Mouse (Mus musculus): Measurements from ENCODE around the gene Tmem181a. TPM values are rescaled to one million over a fixed set of nuclear protein-coding genes. Genes with fewer than 3 reads are reported as not detected.
A peak's percentile ranks its signal among the peaks of the same experiment; 100 is the strongest.
"Not testable (repeated sequence)": the region's sequence is repeated elsewhere in the genome, so short reads cannot be mapped to it uniquely, and the experiment has no call there.

Tmem181a gene
- 23.0 and 23.9 TPM in 2 replicates for polyA plus RNA-seq (2016; fragmentation: Nextera tagmentation; extraction: Ambion mirVana)

GRCm38 (mm10) chr17:6256400-6257069 lies at the start of gene Tmem181a:
Gene Tmem181a (plus strand): TSS chr17:6256860.
- not testable (repeated sequence) for H3K27ac ChIP-seq (replicated peaks); DNase-seq (ENCODE audit: low spot score); H3K27me3 ChIP-seq (replicated peaks; ENCODE audit: low read depth, poor library complexity, severe bottlenecking); H3K36me3 ChIP-seq (replicated peaks); H3K9me3 ChIP-seq; H3K4me1 ChIP-seq
- H3K4me3 ChIP-seq: peak within 1 kb of the TSS; percentile 45
- WGBS: 0% methylated on average over 24 of the region's 51 CpGs

- 94% methylated on average over 1 of the region's 1 CpGs for WGBS
- DNase-seq (ENCODE audit: low spot score): no peak
- Histone ChIP-seq H3K9me3 (no peaks in the 10 kb centered on the region), H3K27ac (replicated peaks) (no peak overlapping the region), H3K36me3 (replicated peaks) (peaks cover 96% of the 10 kb centered on the region), H3K27me3 (replicated peaks; ENCODE audit: low read depth, poor library complexity, severe bottlenecking) (no peaks in the 10 kb centered on the region), H3K4me1 (no peaks in the 10 kb centered on the region), H3K4me3 (no peak overlapping the region)
Measured at GRCm38 (mm10) chr17:6211721-6212120, 44.9 kb upstream of the Tmem181a start.

GRCm38 (mm10) chr17:6215640-6216039 lies 41.0 kb upstream of the Tmem181a start:
- no peak for DNase-seq (ENCODE audit: low spot score)
- no peaks in the 10 kb centered on the region for H3K27me3 ChIP-seq (replicated peaks; ENCODE audit: low read depth, poor library complexity, severe bottlenecking)
- no peak overlapping the region for H3K27ac ChIP-seq (replicated peaks)
- no peaks in the 10 kb centered on the region for H3K9me3 ChIP-seq
- H3K4me3 ChIP-seq: no peak overlapping the region
- WGBS: 92% methylated on average over 4 of the region's 4 CpGs
- H3K36me3 ChIP-seq (replicated peaks): peaks cover 81% of the 10 kb centered on the region
- H3K4me1 ChIP-seq: no peaks in the 10 kb centered on the region

GRCm38 (mm10) chr17:6216514-6216913 lies 40.1 kb upstream of the Tmem181a start:
- H3K9me3 ChIP-seq: no peaks in the 10 kb centered on the region
- no peaks in the 10 kb centered on the region for H3K27me3 ChIP-seq (replicated peaks; ENCODE audit: low read depth, poor library complexity, severe bottlenecking)
- H3K4me1 ChIP-seq: no peaks in the 10 kb centered on the region
- H3K27ac ChIP-seq (replicated peaks): no peak overlapping the region
- DNase-seq (ENCODE audit: low spot score): no peak
- peaks cover 73% of the 10 kb centered on the region for H3K36me3 ChIP-seq (replicated peaks)
- H3K4me3 ChIP-seq: no peak overlapping the region
- WGBS: 93% methylated on average over 10 of the region's 10 CpGs

GRCm38 (mm10) chr17:6232633-6233032 lies 24.0 kb upstream of the Tmem181a start:
- not testable (repeated sequence) for H3K4me3 ChIP-seq; DNase-seq (ENCODE audit: low spot score); H3K36me3 ChIP-seq (replicated peaks); H3K4me1 ChIP-seq; H3K9me3 ChIP-seq; H3K27me3 ChIP-seq (replicated peaks; ENCODE audit: low read depth, poor library complexity, severe bottlenecking); H3K27ac ChIP-seq (replicated peaks)
- no CpG with 5 or more reads among the region's 7 CpGs for WGBS

- not testable (repeated sequence) for DNase-seq (ENCODE audit: low spot score); H3K9me3 ChIP-seq; H3K27ac ChIP-seq (replicated peaks); H3K4me1 ChIP-seq; H3K36me3 ChIP-seq (replicated peaks); H3K4me3 ChIP-seq; H3K27me3 ChIP-seq (replicated peaks; ENCODE audit: low read depth, poor library complexity, severe bottlenecking)
- 88% methylated on average over 1 of the region's 1 CpGs for WGBS
Measured at GRCm38 (mm10) chr17:6251298-6251697, 5.4 kb upstream of the Tmem181a start.

GRCm38 (mm10) chr17:6257070-6257456 lies 403 bp downstream of the Tmem181a start:
- peak overlapping the region; percentile 45 for H3K4me3 ChIP-seq
- 2% methylated on average over 20 of the region's 20 CpGs for WGBS

GRCm38 (mm10) chr17:6269876-6270831 lies 13.5 kb downstream of the Tmem181a start:
- WGBS: 2% methylated on average over 78 of the region's 84 CpGs
- H3K9me3 ChIP-seq; H3K27me3 ChIP-seq (replicated peaks; ENCODE audit: low read depth, poor library complexity, severe bottlenecking); H3K36me3 ChIP-seq (replicated peaks); H3K4me1 ChIP-seq: not testable (repeated sequence)
- Histone ChIP-seq H3K27ac (replicated peaks) (peak overlapping the region; percentile 75), H3K4me3 (peak overlapping the region; percentile 59)
- peak; percentile 47 for DNase-seq (ENCODE audit: low spot score)

More at GRCm38 (mm10) chr17:6257070-6257456, 403 bp downstream of the Tmem181a start:
- not testable (repeated sequence) for H3K27me3 ChIP-seq (replicated peaks; ENCODE audit: low read depth, poor library complexity, severe bottlenecking); H3K36me3 ChIP-seq (replicated peaks); H3K9me3 ChIP-seq; H3K4me1 ChIP-seq; DNase-seq (ENCODE audit: low spot score); H3K27ac ChIP-seq (replicated peaks)

GRCm38 (mm10) chr17:6270840-6271239 lies 14.2 kb downstream of the Tmem181a start:
- not testable (repeated sequence) for H3K9me3 ChIP-seq; H3K4me1 ChIP-seq; H3K36me3 ChIP-seq (replicated peaks); H3K27me3 ChIP-seq (replicated peaks; ENCODE audit: low read depth, poor library complexity, severe bottlenecking)
- H3K27ac ChIP-seq (replicated peaks): peak overlapping the region; percentile 75
- under 1% methylated on average over 25 of the region's 25 CpGs for WGBS
- DNase-seq (ENCODE audit: low spot score): peak; percentile 43
- H3K4me3 ChIP-seq: peak overlapping the region; percentile 59

GRCm38 (mm10) chr17:6271970-6272369 lies 15.3 kb downstream of the Tmem181a start:
- not testable (repeated sequence) for DNase-seq (ENCODE audit: low spot score); H3K9me3 ChIP-seq
- 83% methylated on average over 6 of the region's 6 CpGs for WGBS

GRCm38 (mm10) chr17:6274693-6275092 lies 18.0 kb downstream of the Tmem181a start:
- 98% methylated on average over 6 of the region's 6 CpGs for WGBS
- not testable (repeated sequence) for H3K4me1 ChIP-seq; H3K27ac ChIP-seq (replicated peaks); DNase-seq (ENCODE audit: low spot score); H3K36me3 ChIP-seq (replicated peaks); H3K9me3 ChIP-seq; H3K27me3 ChIP-seq (replicated peaks; ENCODE audit: low read depth, poor library complexity, severe bottlenecking); H3K4me3 ChIP-seq

More at GRCm38 (mm10) chr17:6271970-6272369, 15.3 kb downstream of the Tmem181a start:
- not testable (repeated sequence) for H3K36me3 ChIP-seq (replicated peaks); H3K4me1 ChIP-seq; H3K27me3 ChIP-seq (replicated peaks; ENCODE audit: low read depth, poor library complexity, severe bottlenecking); H3K27ac ChIP-seq (replicated peaks); H3K4me3 ChIP-seq

GRCm38 (mm10) chr17:6279205-6279604 lies 22.5 kb downstream of the Tmem181a start:
- DNase-seq (ENCODE audit: low spot score): not testable (repeated sequence)

GRCm38 (mm10) chr17:6279772-6280171 lies 23.1 kb downstream of the Tmem181a start:
- not testable (repeated sequence) for H3K36me3 ChIP-seq (replicated peaks); H3K9me3 ChIP-seq; H3K4me1 ChIP-seq; H3K27me3 ChIP-seq (replicated peaks; ENCODE audit: low read depth, poor library complexity, severe bottlenecking); H3K4me3 ChIP-seq; DNase-seq (ENCODE audit: low spot score); H3K27ac ChIP-seq (replicated peaks)
- 92% methylated on average over 10 of the region's 10 CpGs for WGBS

More at GRCm38 (mm10) chr17:6279205-6279604, 22.5 kb downstream of the Tmem181a start:
- 66% methylated on average over 8 of the region's 8 CpGs for WGBS
- not testable (repeated sequence) for H3K27ac ChIP-seq (replicated peaks); H3K4me1 ChIP-seq; H3K4me3 ChIP-seq; H3K27me3 ChIP-seq (replicated peaks; ENCODE audit: low read depth, poor library complexity, severe bottlenecking); H3K9me3 ChIP-seq; H3K36me3 ChIP-seq (replicated peaks)
